Mouse (Mus musculus) ES-E14 (cell line): ENCODE data around the gene Zfyve28. TPM values are rescaled to one million over a fixed set of nuclear protein-coding genes. Genes with fewer than 3 reads are reported as not detected.

Experiments used
- DNase-seq: peaks from one replicate; pipeline ENCODE4 v3.0.0-alpha.2; 2013; ENCODE audit warnings: low read depth, low spot score
- H3K27ac ChIP-seq: 2 replicates; pipeline ENCODE4 v1.5.1; 2012; ENCODE audit warnings: low read depth, mild to moderate bottlenecking, low read length, moderate library complexity, mixed read lengths; ENCODE audit not compliant: poor library complexity, insufficient read depth, severe bottlenecking
- H3K36me3 ChIP-seq: 2 replicates; pipeline ENCODE4 v1.6.1; 2012; ENCODE audit warnings: mild to moderate bottlenecking, low read length, moderate library complexity, mixed read lengths; ENCODE audit not compliant: control insufficient read depth, poor library complexity, insufficient read depth, severe bottlenecking
- H3K4me1 ChIP-seq, 2 experiments: fragments of 150-350 bp in 1 of 2; sonication (generic) in 1 of 2; 2 replicates each; pipeline ENCODE4 v1.6.1; 2012; ENCODE audit warnings: low read length in 2 of 2, mild to moderate bottlenecking in 1 of 2, mixed read lengths in 1 of 2; ENCODE audit not compliant: control insufficient read depth in 2 of 2, insufficient read depth in 2 of 2, poor library complexity in 1 of 2
- H3K4me3 ChIP-seq, 2 experiments: fragments of 150-350 bp in 1 of 2; sonication (generic) in 1 of 2; 2 replicates each; pipeline ENCODE4 v1.5.1; 2012; ENCODE audit warnings: low read length in 2 of 2, low read depth in 1 of 2, mild to moderate bottlenecking in 1 of 2, mixed read lengths in 1 of 2; ENCODE audit not compliant: insufficient read depth in 1 of 2, poor library complexity in 1 of 2, severe bottlenecking in 1 of 2
- H3K9ac ChIP-seq: 2 replicates; pipeline ENCODE4 v1.6.1; 2012; ENCODE audit warnings: low read depth, mild to moderate bottlenecking, low read length, mixed read lengths; ENCODE audit not compliant: poor library complexity, insufficient read depth, severe bottlenecking
- H3K9me3 ChIP-seq: fragments of 150-350 bp; sonication (generic); 2 replicates; pipeline ENCODE4 v1.6.1; 2012; ENCODE audit warnings: low read depth, mild to moderate bottlenecking, low read length; ENCODE audit not compliant: control insufficient read depth, insufficient read depth
- CHD2 ChIP-seq: IDR thresholded peaks from 2 replicates; pipeline ENCODE4 v1.6.1; 2014; ENCODE audit warnings: mild to moderate bottlenecking, low read depth, low read length, inconsistent platforms
- HCFC1 ChIP-seq: IDR thresholded peaks from 2 replicates; pipeline ENCODE4 v1.6.1; 2012; ENCODE audit warnings: low read length, inconsistent platforms, borderline replicate concordance; ENCODE audit not compliant: insufficient read depth
- MAFK ChIP-seq: IDR thresholded peaks from 2 replicates; pipeline ENCODE4 v1.6.1; 2014; ENCODE audit warnings: mild to moderate bottlenecking, low read depth, low read length, inconsistent platforms; ENCODE audit not compliant: insufficient read depth
- ZC3H11A ChIP-seq: IDR thresholded peaks from 2 replicates; pipeline ENCODE4 v1.6.1; 2012; ENCODE audit warnings: low read depth, mild to moderate bottlenecking, inconsistent platforms, low read length, borderline replicate concordance
- ZNF384 ChIP-seq: IDR thresholded peaks from 2 replicates; pipeline ENCODE4 v1.6.1; 2012; ENCODE audit warnings: low read depth, low read length, inconsistent platforms
- in situ Hi-C, 2 experiments: fragments of 600-800 bp; cut with MboI; formaldehyde crosslinking; loops; one replicate each; pipeline ENCODE4 v1.15.1; 2025; ENCODE audit warnings: low sequenced_read_pairs in 2 of 2, inconsistent platforms in 1 of 2; ENCODE audit not compliant: unreplicated experiment in 2 of 2
- total RNA-seq: library from RNA; depleted of rRNA; stranded (reverse); fragments of 300-350 nt; gene quantifications from 2 replicates; pipeline ENCODE4 v1.2.3, GENCODE M21; 2012

Gene Zfyve28
- total RNA-seq, 1 experiment = 12.3 TPM

- Histone ChIP-seq H3K27ac (no peak overlapping the region), H3K9me3 (no peaks in the 10 kb centered on the region), H3K36me3 (no peaks in the 10 kb centered on the region), H3K4me3 (no peak overlapping the region), H3K9ac (no peak overlapping the region), H3K4me1 (no peaks in the 10 kb centered on the region)
- TF ChIP-seq ZC3H11A (no peak), ZNF384 (no peak), HCFC1 (no peak), MAFK (no peak), CHD2 (no peak)
- in situ Hi-C loops = no loop called here
- DNase-seq = no peak
Observed at GRCm38 (mm10) chr5:34191843-34192242, 96.4 kb downstream of the Zfyve28 start.

GRCm38 (mm10) chr5:34191021-34191420 lies 97.2 kb downstream of the Zfyve28 start:
- no peak overlapping the region for H3K4me3 ChIP-seq
- H3K36me3 ChIP-seq = no peaks in the 10 kb centered on the region
- no peaks in the 10 kb centered on the region for H3K9me3 ChIP-seq
- H3K27ac ChIP-seq = no peak overlapping the region
- no peak for TF ChIP-seq ZC3H11A
- no peak for TF ChIP-seq HCFC1
- no peak for TF ChIP-seq CHD2
- TF ChIP-seq MAFK = no peak
- TF ChIP-seq ZNF384 = no peak
- DNase-seq = no peak
- in situ Hi-C loops = no loop called here
- H3K4me1 ChIP-seq = no peaks in the 10 kb centered on the region
- no peak overlapping the region for H3K9ac ChIP-seq

GRCm38 (mm10) chr5:34189521-34189920 lies 98.7 kb downstream of the Zfyve28 start:
- in situ Hi-C loops = no loop called here
- TF ChIP-seq ZNF384 = no peak
- no peak for TF ChIP-seq MAFK
- TF ChIP-seq ZC3H11A = no peak
- no peak for TF ChIP-seq CHD2
- TF ChIP-seq HCFC1 = no peak
- Histone ChIP-seq H3K36me3 (no peaks in the 10 kb centered on the region), H3K4me1 (no peaks in the 10 kb centered on the region), H3K4me3 (no peak overlapping the region), H3K9me3 (no peaks in the 10 kb centered on the region), H3K9ac (no peak overlapping the region), H3K27ac (no peak overlapping the region)
- no peak for DNase-seq

- Histone ChIP-seq H3K4me1 (no peaks in the 10 kb centered on the region), H3K9ac (no peak overlapping the region), H3K9me3 (no peaks in the 10 kb centered on the region), H3K27ac (no peak overlapping the region), H3K4me3 (no peak overlapping the region), H3K36me3 (no peaks in the 10 kb centered on the region)
- in situ Hi-C loops = no loop called here
- no peak for DNase-seq
- TF ChIP-seq ZNF384 (no peak), ZC3H11A (no peak), HCFC1 (no peak), CHD2 (no peak), MAFK (no peak)
Observed at GRCm38 (mm10) chr5:34188856-34189255, 99.4 kb downstream of the Zfyve28 start.

- Histone ChIP-seq H3K9ac (peak within 1 kb of the TSS; percentile 75), H3K36me3 (no peaks in the 10 kb centered on the region), H3K4me1 (peaks cover 0 to 3% of the 10 kb centered on the region in 2 experiments; a peak in 1 of 4 replicates), H3K4me3 (peak within 1 kb of the TSS; percentile 80 to 82), H3K9me3 (no peaks in the 10 kb centered on the region), H3K27ac (no peak within 1 kb of the TSS)
- in situ Hi-C loops = no loop called here
- DNase-seq = peak; percentile 98
- TF ChIP-seq CHD2 (peak; percentile 75; the same call in 1 of the 2 replicates), HCFC1 (no peak)
Observed at GRCm38 (mm10) chr5:34187601-34188316, 100.5 kb downstream of the Zfyve28 start, which contains the start of gene Mxd4. TSS of gene Mxd4 (minus strand) at chr5:34187720.
